Mouse (Mus musculus): ENCODE data around the gene Grrp1. TPM values are rescaled to one million over a fixed set of nuclear protein-coding genes. Genes with fewer than 3 reads are reported as not detected.

Gene Grrp1
- total RNA-seq, 2 experiments from 2014 or later = 2.4 to 3.6 TPM

- intact Hi-C loops (cut with DNase I) = loop anchor here (2.0 to 5.0 kb wide), 4 partner anchors 41 to 228 kb away; partner anchors contain the start of gene Cep85
- peak; percentile 66 to 67 for DNase-seq
These were observed 4.3 kb downstream of the Grrp1 start for GRCm38 (mm10) chr4:134249651-134250050.

GRCm38 (mm10) chr4:134246719-134247258, 7.1 kb downstream of the Grrp1 start, which contains the start of gene Gm30191:
Gm30191 (plus strand) TSS chr4:134246935.
- intact Hi-C loops (cut with DNase I) = loop anchor here (5.0 kb wide), 2 partner anchors 59 to 126 kb away; partner anchors contain the start of gene Cep85
- DNase-seq = no peak

GRCm38 (mm10) chr4:134246256-134246655, 7.7 kb downstream of the Grrp1 start:
- intact Hi-C loops (cut with DNase I) = loop anchor here (5.0 kb wide), 2 partner anchors 59 to 126 kb away; partner anchors contain the start of gene Cep85
- DNase-seq = no peak

GRCm38 (mm10) chr4:134245148-134245843, 8.6 kb downstream of the Grrp1 start, which contains the start of gene Zfp593:
Zfp593 (minus strand) TSS chr4:134245592.
- intact Hi-C loops (cut with DNase I) = loop anchor here (5.0 kb wide), 2 partner anchors 58 to 127 kb away; partner anchors contain the start of gene Cep85

GRCm38 (mm10) chr4:134243516-134244250, 10.2 kb downstream of the Grrp1 start, which contains the start of gene E130218I03Rik:
E130218I03Rik (plus strand) TSS chr4:134243662.
- intact Hi-C loops (cut with DNase I) = no loop called here
- peak in 1 of 2 experiments; percentile 4 for DNase-seq

More at GRCm38 (mm10) chr4:134245148-134245843, 8.6 kb downstream of the Grrp1 start, which contains the start of gene Zfp593:
- peak; percentile 92 to 93 for DNase-seq

- intact Hi-C loops (cut with DNase I) = no loop called here
- no peak for DNase-seq
These were observed 15.2 kb downstream of the Grrp1 start for GRCm38 (mm10) chr4:134238686-134239085.

- intact Hi-C loops (cut with DNase I) = no loop called here
- DNase-seq = peak; percentile 67 to 77
These were observed 15.6 kb downstream of the Grrp1 start, which contains the start of gene Cnksr1 for GRCm38 (mm10) chr4:134238279-134238651. Cnksr1 (minus strand) TSS chr4:134238399.

GRCm38 (mm10) chr4:134237582-134238278, 16.2 kb downstream of the Grrp1 start:
- intact Hi-C loops (cut with DNase I) = no loop called here
- DNase-seq = no peak

GRCm38 (mm10) chr4:134234876-134235275, 19.0 kb downstream of the Grrp1 start:
- intact Hi-C loops (cut with DNase I) = no loop called here
- DNase-seq = peak in 1 of 2 experiments; percentile 44

- intact Hi-C loops (cut with DNase I) = no loop called here
- no peak for DNase-seq
These were observed 23.5 kb downstream of the Grrp1 start for GRCm38 (mm10) chr4:134230431-134230830.

GRCm38 (mm10) chr4:134227194-134227593, 26.7 kb downstream of the Grrp1 start, which contains the start of gene Catsper4:
Catsper4 (minus strand) TSS chr4:134227383.
- intact Hi-C loops (cut with DNase I) = no loop called here

GRCm38 (mm10) chr4:134222793-134223600, 30.9 kb downstream of the Grrp1 start:
- DNase-seq = no peak
- intact Hi-C loops (cut with DNase I) = no loop called here

More at GRCm38 (mm10) chr4:134227194-134227593, 26.7 kb downstream of the Grrp1 start, which contains the start of gene Catsper4:
- DNase-seq = no peak

GRCm38 (mm10) chr4:134206488-134207053, 47.3 kb downstream of the Grrp1 start:
- no peak for DNase-seq
- intact Hi-C loops (cut with DNase I) = no loop called here

GRCm38 (mm10) chr4:134203340-134203896, 50.5 kb downstream of the Grrp1 start:
- no peak for DNase-seq
- intact Hi-C loops (cut with DNase I) = no loop called here

GRCm38 (mm10) chr4:134202904-134203303, 51.0 kb downstream of the Grrp1 start, which contains the start of gene Gm7534:
Gm7534 (minus strand) TSS chr4:134203004.
- intact Hi-C loops (cut with DNase I) = no loop called here
- no peak for DNase-seq

Measured in gastrocnemius, postnatal 36 days (tissue).